Mouse (Mus musculus) embryonic facial prominence, embryonic 10.5 days (tissue): ENCODE measurements around the gene Popdc3. TPM values are rescaled to one million over a fixed set of nuclear protein-coding genes. Genes with fewer than 3 reads are reported as not detected.
"Not testable (repeated sequence)": the region's sequence is repeated elsewhere in the genome, so short reads cannot be mapped to it uniquely, and the experiment has no call there.

Source experiments
- DNase-seq: peaks from one replicate; pipeline ENCODE4 v3.0.0-alpha.2; 2017; ENCODE audit warnings: low spot score
- H3K27ac ChIP-seq: fragments of 300-500 bp; sonication (generic); replicated peaks from 2 replicates; pipeline ENCODE4 v1.5.1; 2016; ENCODE audit warnings: mild to moderate bottlenecking
- H3K27me3 ChIP-seq: fragments of 300-500 bp; sonication (generic); replicated peaks from 2 replicates; pipeline ENCODE4 v1.6.1; 2016; ENCODE audit warnings: low read depth, mild to moderate bottlenecking; ENCODE audit not compliant: poor library complexity, severe bottlenecking
- H3K36me3 ChIP-seq: fragments of 300-500 bp; sonication (generic); replicated peaks from 2 replicates; pipeline ENCODE4 v1.6.1; 2016; ENCODE audit warnings: mild to moderate bottlenecking, moderate library complexity
- H3K4me1 ChIP-seq: fragments of 300-500 bp; sonication (generic); 2 replicates; pipeline ENCODE4 v1.6.1; 2016
- H3K4me3 ChIP-seq: fragments of 300-500 bp; sonication (generic); 2 replicates; pipeline ENCODE4 v1.5.1; 2016; ENCODE audit warnings: mild to moderate bottlenecking, moderate library complexity
- H3K9me3 ChIP-seq: fragments of 300-500 bp; sonication (generic); 2 replicates; pipeline ENCODE4 v1.6.1; 2016; ENCODE audit warnings: mild to moderate bottlenecking
- WGBS: fragments of 180-500 bp; shearing (Covaris S2); methylation state at CpG from one replicate; pipeline ENCODE4 v1.1.7; 2016; 5-methylcytosine and 5-hydroxymethylcytosine counted together
- polyA plus RNA-seq: library from polyadenylated mRNA; unstranded; fragments of >200 nt; fragmentation: Nextera tagmentation; extraction: Ambion mirVana; gene quantifications from 2 replicates; pipeline ENCODE4 v1.2.1, GENCODE M21; 2016

Popdc3 gene
- polyA plus RNA-seq, 1 experiment from 2014 or later = 0.36 TPM

- H3K27me3 ChIP-seq = no peaks in the 10 kb centered on the region
- WGBS = 32% methylated on average over 4 of the region's 4 CpGs
- peaks cover 16% of the 10 kb centered on the region for H3K4me1 ChIP-seq
- no peak overlapping the region for H3K27ac ChIP-seq
- H3K36me3 ChIP-seq = no peaks in the 10 kb centered on the region
- peak; percentile 57 for DNase-seq
- no peaks in the 10 kb centered on the region for H3K9me3 ChIP-seq
- no peak overlapping the region for H3K4me3 ChIP-seq
Observed at GRCm38 (mm10) chr10:45229954-45230353, 52.1 kb downstream of the Popdc3 start.

GRCm38 (mm10) chr10:45233351-45233750 is 55.5 kb downstream of the Popdc3 start:
- Histone ChIP-seq H3K4me3 (no peak overlapping the region), H3K4me1 (peaks cover 16% of the 10 kb centered on the region), H3K9me3 (no peaks in the 10 kb centered on the region), H3K36me3 (no peaks in the 10 kb centered on the region), H3K27me3 (no peaks in the 10 kb centered on the region), H3K27ac (no peak overlapping the region)
- DNase-seq = no peak
- 83% methylated on average over 6 of the region's 6 CpGs for WGBS

GRCm38 (mm10) chr10:45236304-45236703 is 58.4 kb downstream of the Popdc3 start:
- WGBS = 62% methylated on average over 3 of the region's 3 CpGs
- Histone ChIP-seq H3K9me3 (no peaks in the 10 kb centered on the region), H3K27me3 (no peaks in the 10 kb centered on the region), H3K4me3 (no peak overlapping the region), H3K36me3 (no peaks in the 10 kb centered on the region), H3K4me1 (no peaks in the 10 kb centered on the region), H3K27ac (no peak overlapping the region)
- DNase-seq = no peak

GRCm38 (mm10) chr10:45237492-45237891 is 59.6 kb downstream of the Popdc3 start:
- no peaks in the 10 kb centered on the region for H3K27me3 ChIP-seq
- DNase-seq = no peak
- H3K27ac ChIP-seq = no peak overlapping the region
- 75% methylated on average over 5 of the region's 5 CpGs for WGBS
- no peaks in the 10 kb centered on the region for H3K36me3 ChIP-seq
- H3K4me3 ChIP-seq = no peak overlapping the region
- no peaks in the 10 kb centered on the region for H3K4me1 ChIP-seq
- no peaks in the 10 kb centered on the region for H3K9me3 ChIP-seq

GRCm38 (mm10) chr10:45260477-45260876 is 82.6 kb downstream of the Popdc3 start:
- H3K4me1 ChIP-seq = no peaks in the 10 kb centered on the region
- no peaks in the 10 kb centered on the region for H3K36me3 ChIP-seq
- H3K9me3 ChIP-seq = 0 out of 2 replicates have a peak, but pooled peaks cover 6% of the 10 kb centered on the region
- DNase-seq = no peak
- no peak overlapping the region for H3K27ac ChIP-seq
- H3K4me3 ChIP-seq = no peak overlapping the region
- WGBS = 86% methylated on average over 1 of the region's 1 CpGs
- no peaks in the 10 kb centered on the region for H3K27me3 ChIP-seq

GRCm38 (mm10) chr10:45262126-45262525 is 84.2 kb downstream of the Popdc3 start:
- Histone ChIP-seq H3K4me1 (no peaks in the 10 kb centered on the region), H3K9me3 (no peaks in the 10 kb centered on the region), H3K36me3 (no peaks in the 10 kb centered on the region), H3K27me3 (no peaks in the 10 kb centered on the region), H3K27ac (no peak overlapping the region), H3K4me3 (no peak overlapping the region)
- 89% methylated on average over 3 of the region's 3 CpGs for WGBS
- DNase-seq = no peak

GRCm38 (mm10) chr10:45276499-45276898 is 98.6 kb downstream of the Popdc3 start:
- WGBS = 61% methylated on average over 3 of the region's 3 CpGs
- peaks cover 4% of the 10 kb centered on the region for H3K9me3 ChIP-seq
- H3K4me1 ChIP-seq = no peaks in the 10 kb centered on the region
- H3K27me3 ChIP-seq = no peaks in the 10 kb centered on the region
- H3K4me3 ChIP-seq = no peak overlapping the region
- DNase-seq = no peak
- no peak overlapping the region for H3K27ac ChIP-seq
- H3K36me3 ChIP-seq = no peaks in the 10 kb centered on the region

GRCm38 (mm10) chr10:45276995-45277394 is 99.1 kb downstream of the Popdc3 start:
- no peak overlapping the region for H3K4me3 ChIP-seq
- no peaks in the 10 kb centered on the region for H3K4me1 ChIP-seq

GRCm38 (mm10) chr10:45285651-45286050 is 107.8 kb downstream of the Popdc3 start:
- no peak for DNase-seq
- Histone ChIP-seq H3K36me3 (no peaks in the 10 kb centered on the region), H3K27ac (no peak overlapping the region), H3K9me3 (no peaks in the 10 kb centered on the region), H3K27me3 (peaks cover 45% of the 10 kb centered on the region), H3K4me3 (no peak overlapping the region), H3K4me1 (peaks cover 9% of the 10 kb centered on the region)
- WGBS = 77% methylated on average over 5 of the region's 5 CpGs

More at GRCm38 (mm10) chr10:45276995-45277394, 99.1 kb downstream of the Popdc3 start:
- H3K27ac ChIP-seq = no peak overlapping the region
- no peaks in the 10 kb centered on the region for H3K27me3 ChIP-seq
- H3K9me3 ChIP-seq = no peaks in the 10 kb centered on the region
- no peak for DNase-seq
- WGBS = 88% methylated on average over 5 of the region's 5 CpGs
- no peaks in the 10 kb centered on the region for H3K36me3 ChIP-seq

GRCm38 (mm10) chr10:45288351-45288750 is 110.5 kb downstream of the Popdc3 start:
- Histone ChIP-seq H3K9me3 (no peaks in the 10 kb centered on the region), H3K27me3 (peaks cover 52% of the 10 kb centered on the region), H3K36me3 (no peaks in the 10 kb centered on the region), H3K4me1 (peaks cover 9% of the 10 kb centered on the region), H3K4me3 (no peak overlapping the region), H3K27ac (no peak overlapping the region)
- 50% methylated on average over 7 of the region's 7 CpGs for WGBS
- DNase-seq = no peak

DNA sequence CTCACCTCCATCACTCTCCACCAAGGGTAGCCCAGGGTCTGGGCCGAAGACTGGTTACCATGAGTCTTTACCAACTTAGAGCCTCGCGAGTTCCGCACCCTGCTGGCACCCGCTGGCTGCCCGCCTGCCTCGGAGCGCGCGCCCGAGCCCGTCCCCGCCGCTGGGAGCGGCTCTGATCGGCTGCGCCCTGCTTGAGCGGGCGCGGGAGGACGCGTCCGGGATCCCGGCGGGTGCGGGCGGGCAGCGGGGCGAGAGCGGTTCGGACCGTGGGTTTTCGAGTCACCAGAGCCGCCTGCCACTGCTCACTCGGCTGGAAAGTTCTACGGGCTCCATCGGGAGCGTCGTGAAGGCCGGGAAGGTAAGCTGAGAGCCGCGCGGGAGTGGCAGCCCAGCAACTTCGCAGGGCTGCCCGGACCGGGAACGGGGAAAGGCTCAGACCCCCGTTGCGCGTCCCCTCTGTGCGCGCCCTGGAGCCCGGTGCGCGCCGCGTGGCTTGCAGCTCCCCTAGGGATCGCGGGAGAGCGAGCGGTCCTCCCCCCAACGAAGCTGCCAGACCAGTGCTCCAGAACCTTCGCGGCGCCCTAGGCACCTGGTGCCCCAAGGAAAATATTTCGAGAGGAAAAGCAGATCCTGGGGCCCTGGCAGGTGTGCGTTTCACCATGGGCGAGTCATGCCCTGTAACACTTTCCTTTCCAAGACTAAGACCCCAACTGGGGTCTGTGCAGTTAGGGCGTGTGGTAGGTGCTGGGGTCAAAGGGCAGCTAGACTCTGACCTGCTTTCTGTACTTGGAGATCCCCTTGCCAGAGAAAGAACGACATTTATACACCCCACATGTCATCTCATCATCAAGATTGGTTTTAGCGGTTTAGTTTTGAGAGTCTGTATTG is 111.6 kb downstream of the Popdc3 start:
- DNase-seq = peak; percentile 61
- H3K27me3 ChIP-seq = peaks cover 52% of the 10 kb centered on the region
- WGBS = 1% methylated on average over 71 of the region's 71 CpGs
- H3K4me1 ChIP-seq = peaks cover 9% of the 10 kb centered on the region
- H3K36me3 ChIP-seq = no peaks in the 10 kb centered on the region
- peak overlapping the region; percentile 71 for H3K4me3 ChIP-seq
- H3K27ac ChIP-seq = peak overlapping the region; percentile 73
- H3K9me3 ChIP-seq = no peaks in the 10 kb centered on the region

DNA sequence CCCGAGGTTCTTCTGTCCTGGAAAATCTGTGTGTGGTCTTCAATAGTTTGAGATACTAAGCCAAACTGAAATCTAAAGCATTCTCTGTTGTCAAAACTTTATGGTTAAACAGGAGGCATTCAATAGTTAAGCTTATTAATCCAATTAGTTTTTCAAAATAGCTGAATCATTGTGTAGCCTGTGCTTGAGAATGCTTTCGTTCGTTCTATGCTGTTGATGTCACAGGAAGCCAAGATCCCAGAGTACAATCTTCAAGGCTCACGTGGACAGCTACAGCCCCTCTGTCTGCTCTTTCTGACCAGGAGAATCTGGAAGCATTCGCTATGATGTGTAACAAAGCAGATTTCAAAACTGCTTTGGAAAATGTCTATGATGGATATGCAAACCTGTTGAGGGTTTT is 112.7 kb downstream of the Popdc3 start:
- no peak overlapping the region for H3K4me3 ChIP-seq
- H3K27me3 ChIP-seq = peaks cover 52% of the 10 kb centered on the region
- WGBS = 59% methylated on average over 5 of the region's 5 CpGs
- H3K36me3 ChIP-seq = no peaks in the 10 kb centered on the region
- peaks cover 9% of the 10 kb centered on the region for H3K4me1 ChIP-seq
- no peaks in the 10 kb centered on the region for H3K9me3 ChIP-seq
- H3K27ac ChIP-seq = no peak overlapping the region
- no peak for DNase-seq

DNA sequence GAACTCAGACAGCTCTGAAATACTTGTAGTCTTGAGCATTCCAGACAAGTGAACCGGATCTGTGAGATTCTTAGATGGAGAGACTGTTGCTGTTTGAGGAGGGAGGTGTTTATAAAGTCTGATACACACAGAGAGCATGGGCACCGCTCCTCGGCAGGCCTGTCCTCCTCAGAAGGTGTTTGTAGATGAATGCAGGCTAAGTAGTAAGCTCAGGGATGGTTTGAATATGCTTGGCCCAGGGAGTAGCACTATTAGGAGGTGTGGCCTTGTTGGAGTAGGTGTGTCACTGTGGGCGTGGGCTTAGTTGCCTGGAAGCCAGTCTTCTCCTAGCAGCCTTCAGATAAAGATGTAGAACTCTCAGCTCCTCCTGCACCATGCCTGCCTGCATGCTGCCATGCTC is 114.3 kb downstream of the Popdc3 start:
- not testable (repeated sequence) for H3K27ac ChIP-seq

More for the DNA sequence above, 114.3 kb downstream of the Popdc3 start:
- H3K9me3 ChIP-seq, H3K4me3 ChIP-seq, H3K4me1 ChIP-seq, H3K36me3 ChIP-seq, DNase-seq: not testable (repeated sequence)
- WGBS = 72% methylated on average over 4 of the region's 4 CpGs
- H3K27me3 ChIP-seq = peaks cover 42% of the 10 kb centered on the region
